8 mouse cellular contexts compared by ENCODE assay signal in genomic region chr13:63900679-63901302, GRCm38 (mm10).
A peak's percentile ranks its signal among the peaks of the same experiment; 100 is the strongest.
DNase-seq lines count a peak whose midpoint lies in the region; ATAC-seq and TF ChIP-seq lines count a peak whose summit lies in the region.

No protein-coding gene starts in this region.

- peak overlapping the region; percentile 59; the same call in 1 of the 2 replicates for H3K27ac ChIP-seq in kidney, embryonic 15.5 days
- no peak overlapping the region for H3K27ac ChIP-seq in cortical plate, adult 2 months (ENCODE audit: insufficient read depth, low read length)
- H3K27ac ChIP-seq in heart, embryonic 16.5 days (ENCODE audit: low read length), result no peak overlapping the region

- peak; percentile 33 for ATAC-seq in kidney, embryonic 15.5 days (replicated peaks; ENCODE audit: low FRiP score)
- peak; percentile 31; the same call in 1 of the 2 replicates for ATAC-seq in heart, embryonic 16.5 days (replicated peaks; ENCODE audit: extremely low read depth, insufficient read depth, low FRiP score)

- peak overlapping the region; percentile 70 for H3K4me2 ChIP-seq in kidney, embryonic 15.5 days
- H3K4me2 ChIP-seq in heart, embryonic 16.5 days (ENCODE audit: low read depth, low read length), result peak overlapping the region; percentile 71

- peak overlapping the region; percentile 29 for H3K4me3 ChIP-seq in kidney, embryonic 15.5 days (replicated peaks)
- peak overlapping the region; percentile 36; the same call in 1 of the 2 replicates for H3K4me3 ChIP-seq in cortical plate, adult 2 months (ENCODE audit: insufficient read depth, low read length)
- H3K4me3 ChIP-seq in heart, embryonic 16.5 days (ENCODE audit: low read length), result peak overlapping the region; percentile 47

- DNase-seq in kidney, adult 9 months, result no peak
- DNase-seq in lung, postnatal 4 days, result peak; percentile 32 to 43
- no peak for DNase-seq in T-cell, adult 2 months (ENCODE audit: low spot score)
- DNase-seq in spleen, postnatal 14 days (ENCODE audit: low spot score in 2 of 2), result no peak
- no peak for DNase-seq in left cerebral cortex, postnatal 25 days (ENCODE audit: low spot score in 2 of 2)

- H3K4me1 ChIP-seq in kidney, embryonic 15.5 days, result peaks cover 18% of the 10 kb centered on the region
- no peaks in the 10 kb centered on the region for H3K4me1 ChIP-seq in cortical plate, adult 2 months (ENCODE audit: control insufficient read depth, insufficient read depth, low read length)
- peaks cover 16% of the 10 kb centered on the region for H3K4me1 ChIP-seq in heart, embryonic 16.5 days (ENCODE audit: control insufficient read depth, insufficient read depth, low read length)

- intact Hi-C loops in left cerebral cortex, postnatal 25 days (cut with DNase I), result loop anchor here (2.0 to 5.0 kb wide), 2 partner anchors 137 to 334 kb away; no protein-coding TSS in a partner anchor

- no peak for TF ChIP-seq CTCF in cortical plate, adult 2 months (IDR thresholded peaks at IDR 0.05; ENCODE audit: extremely low read depth, insufficient read depth, low read length)

- H3K36me3 ChIP-seq in kidney, embryonic 15.5 days, result peaks cover 10% of the 10 kb centered on the region
- peaks cover 3% of the 10 kb centered on the region; the same call in 1 of the 2 replicates for H3K36me3 ChIP-seq in heart, embryonic 16.5 days (ENCODE audit: control insufficient read depth, insufficient read depth)

- no peaks in the 10 kb centered on the region for H3K27me3 ChIP-seq in kidney, embryonic 15.5 days
- no peaks in the 10 kb centered on the region for H3K27me3 ChIP-seq in heart, embryonic 16.5 days (ENCODE audit: control insufficient read depth, insufficient read depth, low read length)

- H3K9me3 ChIP-seq in kidney, embryonic 15.5 days (replicated peaks), result no peaks in the 10 kb centered on the region
- no peaks in the 10 kb centered on the region for H3K9me3 ChIP-seq in heart, embryonic 16.5 days (replicated peaks; ENCODE audit: control insufficient read depth, low read length)

- 26% methylated on average over 12 of the region's 12 CpGs for WGBS in kidney, embryonic 15.5 days
- whole genome bisulfite sequencing in heart, embryonic 16.5 days, result 18% methylated on average over 12 of the region's 12 CpGs

- TF ChIP-seq POLR2A in cortical plate, adult 2 months (IDR thresholded peaks at IDR 0.05; ENCODE audit: extremely low read depth, insufficient read depth, low read length), result no peak

- no peak overlapping the region for H3K9ac ChIP-seq in kidney, embryonic 15.5 days
- H3K9ac ChIP-seq in heart, embryonic 16.5 days (ENCODE audit: low read length), result peak overlapping the region; percentile 74

Comparison
In these comparisons a context has a peak if more than half of its experiments do, and no peak if none do; other contexts are left out.
1. DNase-seq: peak in lung, postnatal 4 days (2 of 2); none in kidney, adult 9 months (single experiment), T-cell, adult 2 months (single experiment), spleen, postnatal 14 days (0 of 2) and left cerebral cortex, postnatal 25 days (0 of 2).
2. Peak in every context shown above with its lines, with median percentiles within 50 percentile points of each other: H3K4me3 ChIP-seq.